Mouse (Mus musculus): ENCODE data around the gene Top2a. TPM values are rescaled to one million over a fixed set of nuclear protein-coding genes. Genes with fewer than 3 reads are reported as not detected.
A peak's percentile ranks its signal among the peaks of the same experiment; 100 is the strongest.

Top2a gene
- polyA plus RNA-seq, 1 experiment from 2014 or later, result 217 TPM

DNA sequence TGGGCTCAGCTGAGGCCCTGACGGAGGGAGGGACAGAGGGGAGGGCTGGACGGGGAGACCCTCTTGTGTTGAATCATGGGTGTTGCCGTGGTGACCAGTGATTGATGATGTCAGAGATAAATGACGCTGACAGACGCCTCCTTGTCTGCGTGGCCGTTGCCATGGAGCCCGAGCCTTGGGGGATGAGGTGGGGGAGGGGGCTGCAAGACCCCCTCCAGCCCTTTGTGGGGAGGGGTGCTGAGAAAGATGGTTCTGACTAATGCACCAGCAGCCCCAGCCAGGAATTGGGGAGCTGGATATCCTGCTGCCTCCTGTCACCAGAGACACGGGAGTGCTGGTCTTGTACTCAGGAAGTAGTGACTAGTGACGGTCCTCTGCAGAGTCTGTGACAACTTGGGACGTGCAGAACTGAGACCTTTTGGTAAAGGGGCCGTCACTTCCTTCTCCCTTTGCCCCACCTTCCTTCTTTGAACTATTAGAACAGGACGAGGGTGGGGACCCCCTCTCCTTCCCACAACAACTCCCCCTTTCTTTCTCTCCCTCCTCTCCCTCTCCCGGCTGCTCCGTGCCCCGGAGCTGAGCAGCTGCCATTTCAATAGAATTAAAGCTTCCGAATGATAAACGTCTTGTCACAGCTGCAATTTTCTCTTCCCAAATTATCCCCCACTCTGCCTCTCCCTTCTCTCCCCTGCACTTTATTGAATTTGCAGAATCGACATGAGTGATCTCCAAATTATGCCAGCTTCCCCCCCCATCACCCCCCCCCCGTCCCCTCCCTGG lies 55.1 kb downstream of the Top2a start:
- Histone ChIP-seq H3K4me2 (peak overlapping the region; percentile 32), H3K4me3 (replicated peaks) (no peak overlapping the region), H3K27me3 (replicated peaks) (no peaks in the 10 kb centered on the region), H3K27ac (peak overlapping the region; percentile 80), H3K9me3 (no peaks in the 10 kb centered on the region), H3K36me3 (peaks cover 48% of the 10 kb centered on the region), H3K9ac (no peak overlapping the region), H3K4me1 (peaks cover 77% of the 10 kb centered on the region)
- ATAC-seq (ENCODE audit: insufficient read depth, low FRiP score, low read depth), result no peak
- WGBS, result 9% methylated on average over 20 of the region's 20 CpGs

DNA sequence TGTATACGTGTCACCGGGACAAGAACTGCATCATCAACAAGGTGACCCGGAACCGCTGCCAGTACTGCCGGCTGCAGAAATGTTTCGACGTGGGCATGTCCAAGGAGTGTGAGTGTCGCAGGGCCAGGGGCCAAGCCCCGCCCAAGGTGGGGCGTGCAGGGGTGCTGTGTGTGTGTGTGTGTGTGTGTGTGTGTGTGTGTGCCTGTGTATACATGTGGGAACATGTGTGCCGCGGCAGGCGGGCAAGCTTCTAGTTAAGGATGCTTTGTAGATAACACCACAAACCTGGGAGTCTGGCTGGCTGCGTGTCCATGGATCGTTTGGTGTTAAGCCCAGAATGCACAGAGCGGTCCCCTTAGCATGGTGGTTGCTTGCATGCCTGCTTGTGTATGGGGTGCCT lies 55.9 kb downstream of the Top2a start:
- Histone ChIP-seq H3K27ac (peak overlapping the region; percentile 80), H3K9me3 (no peaks in the 10 kb centered on the region), H3K4me3 (replicated peaks) (no peak overlapping the region), H3K36me3 (peaks cover 40% of the 10 kb centered on the region), H3K27me3 (replicated peaks) (no peaks in the 10 kb centered on the region), H3K9ac (no peak overlapping the region), H3K4me1 (peaks cover 85% of the 10 kb centered on the region), H3K4me2 (peak overlapping the region; percentile 32; the same call in 1 of the 2 replicates)
- WGBS, result 37% methylated on average over 16 of the region's 16 CpGs
- no peak for ATAC-seq (ENCODE audit: insufficient read depth, low FRiP score, low read depth)

- H3K9me3 ChIP-seq, result no peaks in the 10 kb centered on the region
- H3K9ac ChIP-seq, result no peak overlapping the region
- no peak overlapping the region for H3K4me3 ChIP-seq (replicated peaks)
- H3K4me2 ChIP-seq, result peak overlapping the region; percentile 99
- no peak for ATAC-seq (ENCODE audit: insufficient read depth, low FRiP score, low read depth)
- peak overlapping the region; percentile 49 for H3K27ac ChIP-seq
- peaks cover 30% of the 10 kb centered on the region for H3K36me3 ChIP-seq
- no peaks in the 10 kb centered on the region for H3K27me3 ChIP-seq (replicated peaks)
- 35% methylated on average over 9 of the region's 9 CpGs for whole genome bisulfite sequencing
- H3K4me1 ChIP-seq, result peaks cover 99% of the 10 kb centered on the region
Observed at GRCm38 (mm10) chr11:98966499-98967141, 57.4 kb downstream of the Top2a start.

- H3K36me3 ChIP-seq, result peaks cover 19% of the 10 kb centered on the region
- peak overlapping the region; percentile 17; the same call in 1 of the 2 replicates for H3K9ac ChIP-seq
- WGBS, result 19% methylated on average over 11 of the region's 11 CpGs
- H3K4me1 ChIP-seq, result peaks cover 93% of the 10 kb centered on the region
- H3K27ac ChIP-seq, result peak overlapping the region; percentile 93
- no peaks in the 10 kb centered on the region for H3K9me3 ChIP-seq
- no peaks in the 10 kb centered on the region for H3K27me3 ChIP-seq (replicated peaks)
- peak overlapping the region; percentile 78 for H3K4me3 ChIP-seq (replicated peaks)
- no peak for ATAC-seq (ENCODE audit: insufficient read depth, low FRiP score, low read depth)
- peak overlapping the region; percentile 99 for H3K4me2 ChIP-seq
Observed at GRCm38 (mm10) chr11:98965416-98966077, 58.4 kb downstream of the Top2a start.

GRCm38 (mm10) chr11:98964616-98965415 lies 59.2 kb downstream of the Top2a start:
- 17% methylated on average over 15 of the region's 15 CpGs for WGBS
- Histone ChIP-seq H3K9me3 (no peaks in the 10 kb centered on the region), H3K27me3 (replicated peaks) (no peaks in the 10 kb centered on the region), H3K4me2 (peak overlapping the region; percentile 99), H3K36me3 (peaks cover 12% of the 10 kb centered on the region), H3K9ac (peak overlapping the region; percentile 17; the same call in 1 of the 2 replicates), H3K4me3 (replicated peaks) (peak overlapping the region; percentile 78), H3K4me1 (peaks cover 89% of the 10 kb centered on the region), H3K27ac (peak overlapping the region; percentile 93)
- no peak for ATAC-seq (ENCODE audit: insufficient read depth, low FRiP score, low read depth)

DNA sequence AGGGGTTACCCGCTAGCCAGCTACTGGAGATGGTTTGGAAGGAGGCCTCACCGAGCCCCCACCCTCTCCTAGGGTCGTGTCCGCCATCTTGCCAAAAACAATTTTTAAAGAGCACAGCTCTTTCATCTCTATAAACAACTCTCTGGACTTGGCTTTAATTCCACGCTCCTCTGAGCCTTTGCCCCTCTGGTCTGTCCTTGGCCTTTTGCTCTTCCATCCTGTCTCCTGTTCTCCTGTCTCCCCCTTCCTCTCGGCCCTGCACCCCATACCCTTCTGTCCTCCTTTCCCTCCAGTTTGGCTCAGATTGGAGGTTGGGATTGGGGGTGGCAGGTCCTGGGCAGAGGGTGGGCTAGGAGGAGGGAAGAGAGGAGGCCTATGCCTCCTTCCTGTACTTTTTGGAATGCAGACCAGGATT lies 59.8 kb downstream of the Top2a start:
- H3K36me3 ChIP-seq, result peaks cover 8% of the 10 kb centered on the region; the same call in 1 of the 2 replicates
- H3K4me1 ChIP-seq, result peaks cover 88% of the 10 kb centered on the region
- ATAC-seq (ENCODE audit: insufficient read depth, low FRiP score, low read depth), result no peak
- WGBS, result 10% methylated on average over 6 of the region's 6 CpGs
- no peaks in the 10 kb centered on the region for H3K9me3 ChIP-seq
- H3K27me3 ChIP-seq (replicated peaks), result no peaks in the 10 kb centered on the region
- H3K9ac ChIP-seq, result 0 out of 2 replicates have a peak overlapping the region, but pooled peaks have one; percentile 6
- peak overlapping the region; percentile 78 for H3K4me3 ChIP-seq (replicated peaks)
- peak overlapping the region; percentile 99 for H3K4me2 ChIP-seq
- peak overlapping the region; percentile 93 for H3K27ac ChIP-seq

DNA sequence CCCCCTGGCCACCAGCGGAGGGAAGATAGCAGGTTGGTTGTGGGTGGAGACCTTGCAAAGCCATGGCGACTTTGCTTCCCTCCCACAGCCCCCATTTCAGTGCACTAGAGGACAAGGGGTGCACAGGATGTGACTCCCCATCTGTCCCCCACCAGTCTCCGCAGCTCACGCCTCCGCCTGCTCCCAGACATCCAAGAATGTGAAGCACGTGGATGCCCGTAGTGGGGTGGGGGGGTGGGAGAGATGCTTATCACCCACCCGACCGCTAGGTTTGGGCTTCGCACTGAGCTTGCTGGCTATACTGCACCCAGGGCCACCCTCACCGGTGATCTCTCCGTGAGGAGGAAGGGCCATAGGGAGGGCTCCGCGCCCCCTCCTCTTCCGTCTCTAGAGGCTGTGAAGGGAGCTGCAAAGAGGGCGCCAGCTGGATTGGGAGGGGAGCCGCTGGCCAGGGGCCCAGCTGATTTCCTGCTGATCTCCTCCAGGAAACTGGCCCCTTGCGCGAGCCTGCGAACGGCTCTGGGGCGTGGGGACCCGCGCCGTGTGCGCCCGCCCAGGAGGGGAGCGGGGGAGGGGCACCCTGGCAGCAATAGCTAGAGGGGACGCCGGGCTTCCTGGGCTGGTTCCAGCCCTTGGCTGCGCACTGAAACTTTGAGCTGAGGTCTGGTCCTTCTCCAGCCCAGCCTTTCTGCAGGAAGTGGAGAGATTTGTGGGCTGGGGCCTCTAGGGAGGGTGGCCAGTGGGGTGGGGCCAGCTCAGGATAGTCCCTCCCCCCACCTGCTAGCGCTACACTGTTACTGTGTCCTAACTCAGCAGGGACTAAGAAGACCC lies 60.6 kb downstream of the Top2a start:
- ATAC-seq (ENCODE audit: insufficient read depth, low FRiP score, low read depth), result peak; percentile 79
- peak overlapping the region; percentile 99 for H3K4me2 ChIP-seq
- no peaks in the 10 kb centered on the region for H3K27me3 ChIP-seq (replicated peaks)
- H3K9ac ChIP-seq, result peak overlapping the region; percentile 29; the same call in 1 of the 2 replicates
- H3K36me3 ChIP-seq, result peaks cover 8% of the 10 kb centered on the region; the same call in 1 of the 2 replicates
- H3K4me3 ChIP-seq (replicated peaks), result peak overlapping the region; percentile 78
- peaks cover 87% of the 10 kb centered on the region for H3K4me1 ChIP-seq
- WGBS, result under 1% methylated on average over 32 of the region's 32 CpGs
- H3K27ac ChIP-seq, result peak overlapping the region; percentile 93
- H3K9me3 ChIP-seq, result no peaks in the 10 kb centered on the region

DNA sequence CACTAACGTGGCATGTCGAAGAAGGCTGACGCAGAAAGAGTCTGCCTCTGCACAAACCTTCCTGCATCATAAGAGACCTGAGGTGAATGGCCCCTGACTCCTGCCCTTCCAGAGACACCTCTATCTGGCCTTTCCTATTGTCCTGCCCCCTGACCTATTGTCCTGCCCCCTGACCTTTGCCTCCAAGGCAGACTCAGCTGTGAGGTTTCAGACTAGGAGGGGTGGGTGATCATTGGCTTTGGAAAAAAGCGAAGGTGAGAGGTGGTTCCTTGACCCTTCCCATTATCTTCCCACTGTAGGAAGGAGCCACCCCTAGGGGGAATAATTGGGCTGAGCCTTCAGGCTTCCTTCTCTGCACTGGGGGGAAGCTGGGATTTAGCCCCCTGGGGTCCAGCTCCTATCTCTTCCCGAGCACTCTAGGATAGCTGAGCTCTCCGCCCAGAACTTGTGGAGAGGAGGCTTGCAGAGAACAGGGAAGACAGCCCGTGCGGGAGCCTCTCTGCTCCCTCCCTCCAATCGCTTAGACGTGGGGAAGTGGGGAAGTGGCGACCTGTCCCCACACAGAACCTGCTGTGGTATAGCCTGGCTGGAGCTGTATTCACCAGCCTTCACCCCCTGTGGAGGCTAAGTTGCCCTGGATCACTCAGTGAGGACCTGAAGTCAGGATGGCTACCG lies 61.4 kb downstream of the Top2a start:
- ATAC-seq (ENCODE audit: insufficient read depth, low FRiP score, low read depth), result no peak
- Histone ChIP-seq H3K36me3 (peaks cover 8% of the 10 kb centered on the region; the same call in 1 of the 2 replicates), H3K9ac (peak overlapping the region; percentile 29; the same call in 1 of the 2 replicates), H3K9me3 (no peaks in the 10 kb centered on the region), H3K27me3 (replicated peaks) (no peaks in the 10 kb centered on the region), H3K4me2 (peak overlapping the region; percentile 99), H3K27ac (peak overlapping the region; percentile 93), H3K4me3 (replicated peaks) (peak overlapping the region; percentile 78), H3K4me1 (peaks cover 78% of the 10 kb centered on the region)
- WGBS, result 14% methylated on average over 12 of the region's 12 CpGs

GRCm38 (mm10) chr11:98961766-98962165 lies 62.2 kb downstream of the Top2a start:
- Histone ChIP-seq H3K36me3 (peaks cover 5% of the 10 kb centered on the region; the same call in 1 of the 2 replicates), H3K4me1 (peaks cover 72% of the 10 kb centered on the region), H3K27me3 (replicated peaks) (no peaks in the 10 kb centered on the region), H3K4me3 (replicated peaks) (peak overlapping the region; percentile 78), H3K4me2 (peak overlapping the region; percentile 99), H3K9ac (peak overlapping the region; percentile 77), H3K9me3 (no peaks in the 10 kb centered on the region), H3K27ac (peak overlapping the region; percentile 93)
- 5% methylated on average over 8 of the region's 8 CpGs for WGBS
- ATAC-seq (ENCODE audit: insufficient read depth, low FRiP score, low read depth), result no peak

DNA sequence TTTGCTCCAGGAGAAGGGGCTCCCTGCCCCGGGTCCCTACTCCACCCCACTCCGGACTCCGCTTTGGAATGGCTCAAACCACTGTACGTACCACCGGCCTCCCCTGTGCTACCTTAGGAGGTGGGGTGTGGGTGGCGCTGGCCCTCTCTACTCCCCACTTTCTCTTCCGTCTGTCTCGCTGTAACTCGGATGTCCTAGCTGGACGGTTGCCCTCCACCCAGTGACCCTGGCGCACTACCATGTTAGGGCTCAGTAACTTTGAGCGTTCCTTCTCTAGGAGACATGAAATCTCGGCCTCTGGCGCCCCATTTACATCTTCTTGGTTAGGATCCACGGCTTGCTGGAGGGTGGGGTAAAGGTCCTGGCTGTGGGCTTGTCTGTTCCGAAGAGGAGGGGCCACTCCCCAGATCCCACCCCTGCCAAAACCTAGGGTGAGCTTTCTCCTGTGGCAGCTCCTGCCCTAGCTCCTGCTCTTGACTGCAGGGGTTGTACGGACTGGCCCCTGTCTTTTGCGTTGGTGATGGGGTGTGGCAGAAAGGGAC lies 62.9 kb downstream of the Top2a start:
- WGBS, result 5% methylated on average over 18 of the region's 18 CpGs
- ATAC-seq (ENCODE audit: insufficient read depth, low FRiP score, low read depth), result no peak
- H3K4me1 ChIP-seq, result peaks cover 68% of the 10 kb centered on the region

More for the DNA sequence above, 62.9 kb downstream of the Top2a start:
- no peaks in the 10 kb centered on the region for H3K9me3 ChIP-seq
- peak overlapping the region; percentile 93 for H3K27ac ChIP-seq
- peak overlapping the region; percentile 77 for H3K9ac ChIP-seq
- peak overlapping the region; percentile 78 for H3K4me3 ChIP-seq (replicated peaks)
- H3K27me3 ChIP-seq (replicated peaks), result no peaks in the 10 kb centered on the region
- peak overlapping the region; percentile 99 for H3K4me2 ChIP-seq
- H3K36me3 ChIP-seq, result 0 out of 2 replicates have a peak, but pooled peaks cover 5% of the 10 kb centered on the region
